Mouse (Mus musculus) liver, adult 2 months (tissue): Measurements from ENCODE around the gene Thumpd3. TPM values are rescaled to one million over a fixed set of nuclear protein-coding genes. Genes with fewer than 3 reads are reported as not detected.

ENCODE experiments used
- DNase-seq: peaks from one replicate; pipeline ENCODE4 v3.0.0-alpha.2; 2011; ENCODE audit warnings: low read depth, low spot score; ENCODE audit errors: extremely low read depth
- H3K27ac ChIP-seq: fragments of 200-500 bp; replicated peaks from 2 replicates; pipeline ENCODE4 v1.5.1; 2012; ENCODE audit warnings: low read depth, mild to moderate bottlenecking, control low read depth, inconsistent platforms, low read length; ENCODE audit not compliant: insufficient read depth
- H3K27me3 ChIP-seq: fragments of 200-500 bp; 2 replicates; pipeline ENCODE4 v1.6.1; 2012; ENCODE audit warnings: mild to moderate bottlenecking, moderate library complexity, low read length, inconsistent platforms; ENCODE audit not compliant: control insufficient read depth, insufficient read depth
- H3K36me3 ChIP-seq: fragments of 200-500 bp; 2 replicates; pipeline ENCODE4 v1.6.1; 2012; ENCODE audit warnings: low read length, inconsistent platforms; ENCODE audit not compliant: control insufficient read depth, insufficient read depth
- H3K4me1 ChIP-seq: fragments of 200-500 bp; 2 replicates; pipeline ENCODE4 v1.6.1; 2011; ENCODE audit warnings: low read length; ENCODE audit not compliant: control insufficient read depth, insufficient read depth
- H3K4me3 ChIP-seq: fragments of 200-500 bp; 2 replicates; pipeline ENCODE4 v1.5.1; 2011; ENCODE audit warnings: low read depth, mild to moderate bottlenecking, control low read depth, low read length, moderate library complexity; ENCODE audit not compliant: insufficient read depth
- H3K79me2 ChIP-seq: fragments of 200-500 bp; 2 replicates; pipeline ENCODE4 v1.6.1; 2012; ENCODE audit warnings: inconsistent platforms, mild to moderate bottlenecking, low read length, moderate library complexity; ENCODE audit not compliant: control insufficient read depth, insufficient read depth
- H3K9ac ChIP-seq: fragments of 200-500 bp; 2 replicates; pipeline ENCODE4 v1.6.1; 2012; ENCODE audit warnings: low read depth, mild to moderate bottlenecking, control low read depth, inconsistent platforms, low read length
- CTCF ChIP-seq: fragments of 200-500 bp; IDR thresholded peaks from 2 replicates; pipeline ENCODE4 v1.5.1; 2011; ENCODE audit warnings: low read depth, low read length, control low read depth
- POLR2A ChIP-seq: fragments of 200-500 bp; IDR thresholded peaks from 2 replicates; pipeline ENCODE4 v1.6.1; 2011; ENCODE audit warnings: low read length, control low read depth; ENCODE audit not compliant: insufficient read depth; ENCODE audit errors: extremely low read depth
- WGBS: fragments of 180-500 bp; shearing (Covaris S2); methylation state at CpG from one replicate; pipeline ENCODE4 v1.1.7; 2018; 5-methylcytosine and 5-hydroxymethylcytosine counted together
- polyA plus RNA-seq: library from polyadenylated mRNA; depleted of rRNA; stranded (reverse); fragments of >200 nt; gene quantifications from 2 replicates; pipeline ENCODE4 v1.2.3, GENCODE M21; 2012
- total RNA-seq: library from RNA; depleted of rRNA; stranded (reverse); fragments of >200 nt; gene quantifications from 2 replicates; pipeline ENCODE4 v1.2.3, GENCODE M21; 2014

Thumpd3 gene
- total and polyA plus RNA-seq, 2 experiments: 6.3 to 20.1 TPM

DNA sequence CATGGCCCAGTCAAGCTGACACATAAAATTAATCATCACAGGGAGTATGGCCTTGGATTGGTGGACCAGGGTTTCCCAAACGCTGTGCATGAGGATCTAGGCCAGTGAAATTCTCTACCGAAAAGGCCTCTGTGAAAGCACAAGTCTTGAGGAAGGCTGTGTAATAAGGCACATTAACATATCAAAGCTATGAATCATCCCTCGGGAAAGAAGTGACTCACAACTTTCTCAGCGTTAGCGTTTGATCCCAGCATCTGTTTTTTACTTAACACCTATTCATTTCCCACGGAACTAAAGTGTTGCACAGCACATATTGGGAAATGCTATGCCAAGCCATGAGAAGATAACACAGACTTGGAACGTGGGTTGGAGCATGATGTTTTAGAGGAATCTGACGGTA, 21.2 kb upstream of the Thumpd3 start:
- no peak for DNase-seq
- no peak for TF ChIP-seq CTCF
- TF ChIP-seq POLR2A: no peak
- WGBS: 75% methylated on average over 8 of the region's 8 CpGs
- H3K79me2 ChIP-seq: no peaks in the 10 kb centered on the region
- no peaks in the 10 kb centered on the region for H3K27me3 ChIP-seq
- no peak overlapping the region for H3K27ac ChIP-seq
- no peak overlapping the region for H3K9ac ChIP-seq
- H3K4me1 ChIP-seq: no peaks in the 10 kb centered on the region; the same call in 1 of the 2 replicates
- H3K4me3 ChIP-seq: no peak overlapping the region
- no peaks in the 10 kb centered on the region for H3K36me3 ChIP-seq

DNA sequence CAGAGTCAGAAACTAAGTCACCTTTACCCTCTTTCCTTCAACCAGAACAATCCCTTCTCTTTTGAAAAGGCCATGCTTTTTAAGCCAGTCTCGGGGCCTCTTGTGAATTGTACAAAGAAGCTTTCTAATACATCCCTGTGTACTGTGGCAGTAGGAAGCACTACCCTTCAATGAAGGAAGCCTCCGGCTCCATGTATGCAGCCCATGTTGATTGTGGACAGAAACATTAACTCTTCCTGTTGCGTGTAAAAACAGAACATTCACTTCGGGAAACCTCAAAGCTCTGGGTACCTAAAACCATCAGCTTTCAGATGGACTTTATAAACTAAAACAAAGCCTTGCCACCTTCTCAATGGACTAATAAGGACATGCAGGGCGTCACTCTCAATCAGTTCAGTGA, 20.3 kb upstream of the Thumpd3 start:
- DNase-seq: no peak
- Histone ChIP-seq H3K79me2 (no peaks in the 10 kb centered on the region), H3K27ac (no peak overlapping the region), H3K9ac (no peak overlapping the region), H3K36me3 (no peaks in the 10 kb centered on the region), H3K4me3 (no peak overlapping the region), H3K27me3 (no peaks in the 10 kb centered on the region), H3K4me1 (no peaks in the 10 kb centered on the region; the same call in 1 of the 2 replicates)
- TF ChIP-seq POLR2A (no peak), CTCF (no peak)
- WGBS: 90% methylated on average over 5 of the region's 5 CpGs

DNA sequence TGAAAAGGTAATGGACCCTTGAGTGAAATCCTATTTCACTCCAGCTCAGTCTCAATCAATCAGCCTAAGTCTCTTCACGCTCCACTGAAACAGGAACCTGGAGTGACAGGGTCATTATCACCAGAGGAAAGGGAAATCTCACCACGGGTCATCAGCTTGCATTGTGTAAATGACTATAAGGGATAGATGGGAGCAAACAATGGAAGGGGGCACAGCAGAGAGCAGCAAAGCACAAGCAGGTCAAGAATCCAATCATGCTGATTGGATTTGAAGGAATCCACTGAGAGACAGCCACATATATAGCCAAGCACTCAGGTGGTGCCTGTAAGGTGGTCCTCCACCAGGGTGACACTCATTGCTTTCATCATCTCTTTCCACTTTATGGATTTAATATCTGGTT, 18.6 kb upstream of the Thumpd3 start:
- no peak overlapping the region for H3K27ac ChIP-seq
- no peaks in the 10 kb centered on the region for H3K27me3 ChIP-seq
- H3K36me3 ChIP-seq: no peaks in the 10 kb centered on the region
- 56% methylated on average over 2 of the region's 2 CpGs for WGBS
- no peaks in the 10 kb centered on the region for H3K79me2 ChIP-seq
- H3K4me3 ChIP-seq: no peak overlapping the region
- no peak for TF ChIP-seq POLR2A
- no peak for TF ChIP-seq CTCF
- no peak overlapping the region for H3K9ac ChIP-seq
- no peak for DNase-seq
- H3K4me1 ChIP-seq: no peaks in the 10 kb centered on the region; the same call in 1 of the 2 replicates

DNA sequence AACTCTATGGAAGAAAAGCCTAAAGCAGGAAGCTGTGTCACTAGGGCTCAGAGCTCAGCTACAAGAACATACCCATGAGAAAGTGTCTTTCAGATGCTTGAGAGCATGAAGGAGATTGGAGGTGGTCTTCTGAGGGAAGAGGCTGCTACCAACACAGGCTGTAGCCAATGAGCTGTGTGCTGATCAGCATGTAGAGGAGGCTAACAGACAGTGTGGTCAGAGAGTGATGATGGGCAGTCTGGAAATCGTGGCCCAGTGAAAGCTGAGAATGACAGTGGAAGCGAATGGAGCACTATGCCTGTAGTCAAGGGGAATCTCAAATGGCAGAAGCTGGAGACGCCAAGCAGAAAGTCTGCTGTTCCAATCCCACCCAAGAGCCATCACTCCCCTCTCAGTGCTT, 17.0 kb upstream of the Thumpd3 start:
- Histone ChIP-seq H3K4me1 (no peaks in the 10 kb centered on the region), H3K27me3 (no peaks in the 10 kb centered on the region), H3K27ac (no peak overlapping the region), H3K9ac (no peak overlapping the region), H3K79me2 (no peaks in the 10 kb centered on the region), H3K4me3 (no peak overlapping the region), H3K36me3 (no peaks in the 10 kb centered on the region)
- DNase-seq: no peak
- TF ChIP-seq POLR2A (no peak), CTCF (no peak)
- 78% methylated on average over 3 of the region's 3 CpGs for WGBS

DNA sequence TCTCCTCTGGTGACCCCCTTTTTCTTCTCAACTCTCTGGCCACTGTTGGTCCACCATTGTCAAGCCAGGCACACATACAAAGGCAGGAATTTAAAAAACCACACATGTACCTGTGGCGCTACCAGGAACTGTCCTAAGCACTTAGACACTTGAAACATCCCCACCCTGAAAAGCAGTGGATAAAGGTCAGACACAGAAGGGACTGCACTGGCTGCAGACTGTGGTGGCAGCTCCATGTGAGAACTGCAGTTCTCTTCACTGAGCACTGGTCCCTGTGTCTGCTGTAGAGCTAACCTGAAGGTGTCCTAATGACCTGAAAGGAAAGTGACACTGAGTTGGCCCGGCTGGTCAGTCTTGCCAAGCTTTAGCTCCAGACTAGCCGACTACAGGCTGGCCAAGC, 15.5 kb upstream of the Thumpd3 start:
- H3K36me3 ChIP-seq: no peaks in the 10 kb centered on the region
- WGBS: 46% methylated on average over 3 of the region's 3 CpGs
- H3K9ac ChIP-seq: no peak overlapping the region
- H3K27me3 ChIP-seq: no peaks in the 10 kb centered on the region
- H3K4me3 ChIP-seq: no peak overlapping the region
- H3K27ac ChIP-seq: no peak overlapping the region
- peak; percentile 24 for DNase-seq
- H3K79me2 ChIP-seq: no peaks in the 10 kb centered on the region
- H3K4me1 ChIP-seq: no peaks in the 10 kb centered on the region
- TF ChIP-seq CTCF (no peak), POLR2A (no peak)

DNA sequence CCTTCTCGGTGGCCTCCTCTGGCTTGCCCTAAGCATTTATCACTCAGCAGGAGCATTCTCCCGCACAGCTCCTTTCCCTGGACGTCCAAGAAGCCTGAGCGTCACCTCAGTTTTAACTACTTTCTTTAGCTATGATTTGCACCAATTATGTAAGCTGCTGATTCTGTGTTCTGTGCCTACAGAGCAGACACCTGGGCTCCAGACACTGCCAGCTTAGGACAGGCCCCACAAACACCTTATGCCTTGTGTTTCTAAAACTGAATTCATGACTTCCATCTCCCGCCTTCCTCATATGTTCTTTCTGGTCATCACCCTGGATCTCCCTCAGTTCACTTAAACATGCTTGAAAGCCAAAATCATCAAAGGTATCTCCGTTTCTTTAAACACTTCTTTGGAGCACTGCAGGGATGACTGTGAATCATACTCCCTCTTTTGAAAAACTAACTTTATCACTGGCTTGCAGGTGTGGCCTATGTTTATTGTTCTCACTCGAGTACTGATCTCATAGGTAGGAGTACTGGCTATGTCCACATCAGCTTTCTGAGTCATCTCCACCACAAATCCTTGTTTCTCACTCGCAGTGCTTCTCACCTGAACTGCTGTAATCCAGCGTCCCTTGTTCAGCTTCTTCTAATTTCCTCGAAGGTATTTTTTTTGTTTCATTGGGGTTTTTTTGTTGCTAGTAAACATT, 14.9 kb upstream of the Thumpd3 start:
- 81% methylated on average over 10 of the region's 10 CpGs for WGBS
- H3K36me3 ChIP-seq: no peaks in the 10 kb centered on the region
- no peaks in the 10 kb centered on the region for H3K4me1 ChIP-seq
- H3K9ac ChIP-seq: no peak overlapping the region
- DNase-seq: no peak
- no peak overlapping the region for H3K4me3 ChIP-seq
- no peak overlapping the region for H3K27ac ChIP-seq
- H3K79me2 ChIP-seq: no peaks in the 10 kb centered on the region
- TF ChIP-seq CTCF (no peak), POLR2A (no peak)
- no peaks in the 10 kb centered on the region for H3K27me3 ChIP-seq
